In genomic region chr4:82035074-82035703, GRCm38 (mm10) we compare ENCODE assay signal across 10 mouse cellular contexts.
DNase-seq lines count a peak whose midpoint lies in the region; ATAC-seq and TF ChIP-seq lines count a peak whose summit lies in the region.
"Had no signal": no experiment of that assay in that cellular context is flagged by ENCODE, and none has a peak within 500 bp of the region (broad histone marks: within the 10 kb centered on the region; RNA-seq: fewer than 3 reads in every experiment).

No protein-coding gene starts in this region.

- 0 out of 2 replicates have a peak, but pooled peaks cover 5% of the 10 kb centered on the region for H3K4me1 ChIP-seq in lung, embryonic 14.5 days (ENCODE audit: insufficient read depth)
- H3K4me1 ChIP-seq in lung, adult 2 months (ENCODE audit: control insufficient read depth, insufficient read depth, low read length) = no peaks in the 10 kb centered on the region
- H3K4me1 ChIP-seq: liver, embryonic 13.5 days had no signal

- no peak overlapping the region for H3K9ac ChIP-seq in lung, embryonic 14.5 days
- H3K9ac ChIP-seq: liver, embryonic 13.5 days had no signal

- TF ChIP-seq POLR2A in lung, adult 2 months (IDR thresholded peaks at IDR 0.05; ENCODE audit: borderline replicate concordance, extremely low read depth, low read depth, low read length) = no peak

- WGBS in lung, embryonic 14.5 days = 13% methylated on average over 3 of the region's 3 CpGs
- 44% methylated on average over 3 of the region's 3 CpGs for WGBS in lung, adult 2 months

- no peaks in the 10 kb centered on the region for H3K36me3 ChIP-seq in lung, embryonic 14.5 days (ENCODE audit: insufficient read depth)
- H3K36me3 ChIP-seq: liver, embryonic 13.5 days had no signal

- peak; percentile 5 to 42 for DNase-seq in adrenal gland, adult (ENCODE audit: inconsistent age in 2 of 2, low spot score in 1 of 2)
- DNase-seq in adrenal gland, postnatal 4 days (ENCODE audit: low spot score in 2 of 2) = no peak
- DNase-seq in lung, embryonic 14.5 days = peak; percentile 70
- no peak for DNase-seq in lung, adult 2 months
- DNase-seq in forelimb bud, embryonic 11.5 days (ENCODE audit: low read depth, low spot score) = peak; percentile 36
- peak; percentile 37 to 77 for DNase-seq in lung, postnatal 4 days
- DNase-seq in left cerebral cortex, adult 2 months (ENCODE audit: extremely low spot score in 1 of 2, low spot score in 2 of 2) = no peak
- no peak for DNase-seq in left cerebral cortex, postnatal 25 days (ENCODE audit: low spot score in 2 of 2)
- DNase-seq: liver, embryonic 13.5 days had no signal

- no peak for TF ChIP-seq CTCF in lung, embryonic 14.5 days (IDR thresholded peaks at IDR 0.05; ENCODE audit: low read depth)
- no peak for TF ChIP-seq CTCF in lung, adult 2 months (IDR thresholded peaks at IDR 0.05; ENCODE audit: insufficient read depth, low read length)
- no peak for TF ChIP-seq CTCF in left cerebral cortex, adult 2 months (IDR thresholded peaks at IDR 0.05)

- H3K27ac ChIP-seq in lung, embryonic 14.5 days (ENCODE audit: low read depth) = no peak overlapping the region
- H3K27ac ChIP-seq in left cerebral cortex, adult 2 months = no peak overlapping the region
- H3K27ac ChIP-seq: liver, embryonic 13.5 days had no signal

- no peak overlapping the region for H3K4me3 ChIP-seq in lung, embryonic 14.5 days (ENCODE audit: low read depth, low read length)
- H3K4me3 ChIP-seq in lung, adult 2 months (replicated peaks; ENCODE audit: extremely low read depth, low read depth, low read length) = no peak overlapping the region
- H3K4me3 ChIP-seq in left cerebral cortex, adult 2 months = no peak overlapping the region
- H3K4me3 ChIP-seq: liver, embryonic 13.5 days had no signal

- no peaks in the 10 kb centered on the region for H3K27me3 ChIP-seq in lung, embryonic 14.5 days (ENCODE audit: insufficient read depth, low read length)
- H3K27me3 ChIP-seq: liver, embryonic 13.5 days had no signal

- peak; percentile 86 for ATAC-seq in lung, embryonic 14.5 days (ENCODE audit: insufficient read depth)

- no peak overlapping the region for H3K4me2 ChIP-seq in lung, embryonic 14.5 days
- H3K4me2 ChIP-seq: heart, embryonic 11.5 days; liver, embryonic 13.5 days had no signal

- no peaks in the 10 kb centered on the region for H3K9me3 ChIP-seq in lung, embryonic 14.5 days (ENCODE audit: low read depth, low read length)
- H3K9me3 ChIP-seq: liver, embryonic 13.5 days had no signal

- intact Hi-C loops in left cerebral cortex, adult 2 months (cut with DNase I) = no loop called here
- intact Hi-C loops in left cerebral cortex, postnatal 25 days (cut with DNase I) = no loop called here

Comparison
In these comparisons a context has a peak if more than half of its experiments do, and no peak if none do; other contexts are left out.
1. DNase-seq: peak in adrenal gland, adult (2 of 2), lung, embryonic 14.5 days (single experiment), forelimb bud, embryonic 11.5 days (single experiment) and lung, postnatal 4 days (2 of 2); none in adrenal gland, postnatal 4 days (0 of 2), lung, adult 2 months (single experiment), left cerebral cortex, adult 2 months (0 of 2) and left cerebral cortex, postnatal 25 days (0 of 2).